Mouse (Mus musculus): ENCODE results near the gene Rufy4.
"Not testable (repeated sequence)": the region's sequence is repeated elsewhere in the genome, so short reads cannot be mapped to it uniquely, and the experiment has no call there.

Rufy4 gene

DNA sequence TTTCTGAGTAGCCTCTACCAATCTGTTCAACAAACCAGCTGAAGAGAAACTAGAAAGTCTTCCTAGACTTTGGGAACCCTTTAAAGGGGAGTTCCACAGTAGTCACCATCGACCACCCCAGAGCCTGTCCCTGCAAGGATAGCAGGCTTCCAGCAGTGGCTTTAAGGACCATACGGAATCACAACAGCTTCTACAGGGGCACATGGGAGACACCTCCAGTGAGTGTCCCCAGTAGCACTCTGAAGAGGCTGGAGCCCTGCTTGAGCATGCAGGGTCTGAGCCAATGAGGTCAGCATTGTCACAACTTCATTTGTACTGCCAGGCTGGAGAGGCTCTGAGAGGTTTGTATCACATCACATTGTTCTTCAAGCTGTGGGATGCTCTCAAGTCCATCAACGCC lies 24.8 kb downstream of the Rufy4 start:
- no peak for DNase-seq (ENCODE audit: low spot score)

DNA sequence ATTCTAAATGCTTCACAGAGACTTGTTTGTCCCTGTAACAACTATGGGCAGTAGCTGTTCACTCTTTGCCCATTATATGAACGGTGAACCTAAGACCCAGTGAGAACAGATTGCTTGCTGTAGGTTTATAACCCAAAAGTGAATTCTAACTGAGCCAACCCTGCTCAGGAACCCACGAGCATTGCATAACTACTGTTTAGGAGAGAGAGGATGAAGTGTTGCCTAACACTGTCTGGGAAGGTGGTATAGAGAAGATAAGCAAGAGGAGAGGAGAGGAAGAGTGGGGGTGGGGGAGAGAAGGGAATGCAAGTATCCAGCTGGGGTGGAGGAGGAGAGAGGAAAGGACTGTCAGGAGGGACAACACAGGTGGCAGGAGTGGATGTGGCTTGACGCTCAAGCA lies 25.8 kb downstream of the Rufy4 start:
- no peak for DNase-seq (ENCODE audit: low spot score)

DNA sequence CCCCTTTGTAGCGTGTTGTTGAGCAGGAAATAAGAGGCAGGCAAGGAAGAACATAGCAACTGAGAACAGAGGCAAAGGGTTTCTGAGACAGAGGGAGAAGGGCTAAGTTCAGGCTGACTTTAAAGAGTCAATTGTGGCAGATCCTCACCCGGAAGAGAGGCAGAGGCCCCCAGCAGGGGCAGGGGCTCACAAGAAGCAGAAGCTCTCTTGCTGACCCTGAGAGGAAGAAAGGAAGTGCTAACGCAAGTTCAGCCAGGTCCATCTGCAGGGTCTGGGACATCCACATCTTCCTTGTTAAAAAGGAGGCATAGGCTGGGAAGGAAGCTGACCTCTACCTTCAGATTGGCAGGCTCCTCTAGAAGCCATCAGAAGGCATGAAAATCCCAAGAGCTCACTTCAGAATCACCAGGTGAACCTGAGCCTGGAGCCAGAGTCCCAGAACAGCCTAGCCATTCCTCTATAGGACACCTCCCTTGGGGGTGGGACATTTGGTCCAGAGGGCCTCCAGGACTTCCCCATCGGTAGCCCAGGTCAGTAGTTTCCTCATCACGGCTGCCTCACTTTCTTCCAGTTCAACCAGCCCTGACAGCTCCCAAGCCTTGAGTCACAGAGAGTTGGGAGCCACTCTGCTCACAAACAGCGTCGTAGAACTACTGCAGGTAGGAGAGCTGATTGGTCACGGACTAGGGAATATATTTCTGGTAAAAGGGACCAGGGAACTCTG lies 28.3 kb downstream of the Rufy4 start, which contains the start of gene Cxcr2:
Gene Cxcr2, plus strand, starts transcription at position 529 of the 724 bp plus-strand sequence.
- peak; percentile 7 for DNase-seq (ENCODE audit: low spot score)

DNA sequence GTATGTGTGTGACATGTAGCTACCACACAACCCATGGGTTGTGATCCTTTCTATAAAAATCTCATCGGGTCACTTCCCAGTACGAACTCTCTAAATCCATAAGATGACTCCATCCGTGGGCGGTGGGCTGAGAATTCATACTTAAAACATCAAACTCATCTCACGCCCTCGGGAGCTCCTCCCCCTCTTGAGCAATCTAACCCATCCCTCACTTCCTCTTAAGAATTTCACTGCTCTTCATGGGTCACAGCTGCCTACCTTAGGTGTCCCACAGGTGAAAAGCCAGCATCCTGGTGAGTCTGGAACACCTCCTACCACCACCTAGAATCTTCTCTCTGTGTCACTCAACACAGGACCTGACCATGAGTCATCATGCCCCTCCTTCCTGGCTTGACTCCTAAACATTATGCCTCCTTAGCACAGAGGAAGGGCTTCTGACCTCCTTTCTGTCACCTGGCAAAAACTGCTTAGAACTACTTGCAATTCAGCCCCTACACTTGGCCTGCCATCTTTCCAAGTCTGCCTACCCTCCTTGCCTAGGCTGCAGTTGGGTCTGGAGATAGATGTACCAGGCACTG lies 30.2 kb downstream of the Rufy4 start:
- no peak for DNase-seq (ENCODE audit: low spot score)

DNA sequence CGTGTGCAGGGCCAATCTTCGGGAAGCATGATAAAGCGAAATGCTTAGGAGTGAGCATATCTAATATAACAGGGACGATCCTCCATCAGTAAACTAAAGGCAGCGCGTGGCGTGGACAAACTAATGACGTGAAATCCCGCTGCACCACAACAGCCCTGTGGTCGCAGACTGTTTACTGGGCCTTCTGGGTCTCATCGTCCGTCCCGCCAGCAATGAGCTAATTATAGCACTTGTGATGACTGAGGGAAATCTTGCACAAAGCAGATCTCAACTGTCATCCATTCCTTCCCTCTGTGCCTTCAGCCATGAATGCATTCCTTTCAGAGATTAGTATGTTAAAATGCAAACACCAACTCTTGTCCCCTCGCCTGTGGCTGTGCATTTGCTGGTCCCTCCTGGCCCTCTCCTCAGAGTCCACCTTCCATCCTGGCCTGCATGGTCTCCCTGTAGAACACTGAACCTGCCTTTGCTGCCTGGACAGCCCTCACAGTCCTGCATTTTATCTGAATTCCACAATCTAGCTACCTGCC lies 31.1 kb downstream of the Rufy4 start:
- no peak for DNase-seq (ENCODE audit: low spot score)

DNA sequence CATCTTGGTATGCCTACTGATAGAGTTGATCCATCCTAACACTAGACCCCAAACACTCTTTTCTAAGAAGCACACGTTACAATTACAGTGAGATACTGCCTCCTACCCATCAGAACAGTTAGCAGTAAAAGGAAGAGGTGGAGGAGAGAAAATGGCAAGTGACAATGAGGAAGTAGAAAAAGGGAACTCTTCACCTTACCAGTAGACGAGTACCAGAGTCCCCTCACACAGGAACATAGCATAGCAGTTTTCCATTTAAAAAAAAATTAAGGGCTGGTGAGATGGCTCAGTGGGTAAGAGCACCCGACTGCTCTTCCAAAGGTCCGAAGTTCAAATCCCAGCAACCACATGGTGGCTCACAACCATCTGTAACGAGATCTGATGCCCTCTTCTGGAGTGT lies 34.3 kb downstream of the Rufy4 start:
- not testable (repeated sequence) for DNase-seq (ENCODE audit: low spot score)

DNA sequence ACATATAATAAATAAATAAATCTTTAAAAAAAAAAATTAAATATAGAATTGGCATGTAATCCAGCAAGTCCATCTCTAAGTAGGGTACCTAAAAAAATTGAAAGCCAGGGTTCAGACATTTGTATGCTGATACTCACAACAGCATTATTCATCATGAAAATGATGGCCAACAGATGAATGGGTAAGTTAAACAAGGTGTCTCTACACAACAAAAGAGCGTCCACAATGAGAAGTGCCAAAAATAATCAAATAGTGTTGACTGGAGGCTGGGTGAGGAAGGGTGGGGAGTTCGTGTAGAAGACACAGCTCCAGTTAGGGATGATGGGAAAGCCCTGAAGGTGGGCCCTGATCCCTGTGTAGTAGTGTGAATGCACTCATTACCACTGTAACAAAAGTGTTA lies 34.7 kb downstream of the Rufy4 start:
- DNase-seq (ENCODE audit: low spot score), result no peak

DNA sequence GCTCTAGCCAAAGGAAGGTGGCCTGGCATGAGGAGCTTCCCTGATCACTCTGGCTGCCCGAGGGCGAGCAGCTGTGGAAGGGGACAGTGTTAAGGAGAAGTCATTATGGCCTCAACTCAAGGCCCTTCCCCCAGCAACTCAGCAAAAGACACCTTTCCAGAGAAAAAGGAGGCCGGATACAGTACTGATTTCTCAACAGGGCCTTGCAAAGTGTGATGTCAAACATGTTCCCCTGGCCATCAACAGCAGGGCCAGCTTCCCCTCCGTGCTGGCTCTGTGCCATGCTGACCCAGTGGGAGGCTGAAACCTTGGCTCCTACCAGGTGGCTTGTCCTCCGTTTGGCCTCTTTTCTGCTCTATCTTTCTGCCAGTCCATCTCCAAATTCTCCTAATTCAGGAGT lies 41.8 kb downstream of the Rufy4 start:
- DNase-seq (ENCODE audit: low spot score), result no peak

DNA sequence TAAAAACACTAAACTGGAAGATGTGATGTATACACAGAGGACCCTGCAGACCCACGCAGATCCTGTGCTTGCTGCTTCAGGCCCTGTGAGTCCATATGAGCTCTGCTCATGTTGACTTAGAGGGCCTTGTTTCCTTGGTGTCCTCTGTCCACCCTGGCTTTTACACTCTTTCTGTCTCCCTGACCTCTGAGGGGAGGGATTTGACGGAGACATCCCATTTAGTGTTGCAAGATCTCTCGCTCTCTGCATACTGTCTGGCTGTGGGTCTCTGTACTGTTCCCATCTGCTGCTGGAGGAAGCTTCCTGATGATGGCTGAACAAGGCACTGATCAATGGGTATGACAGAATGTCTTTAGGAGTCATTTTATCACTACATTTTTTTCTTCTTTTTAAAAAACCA lies 44.4 kb downstream of the Rufy4 start:
- DNase-seq (ENCODE audit: low spot score), result no peak

DNA sequence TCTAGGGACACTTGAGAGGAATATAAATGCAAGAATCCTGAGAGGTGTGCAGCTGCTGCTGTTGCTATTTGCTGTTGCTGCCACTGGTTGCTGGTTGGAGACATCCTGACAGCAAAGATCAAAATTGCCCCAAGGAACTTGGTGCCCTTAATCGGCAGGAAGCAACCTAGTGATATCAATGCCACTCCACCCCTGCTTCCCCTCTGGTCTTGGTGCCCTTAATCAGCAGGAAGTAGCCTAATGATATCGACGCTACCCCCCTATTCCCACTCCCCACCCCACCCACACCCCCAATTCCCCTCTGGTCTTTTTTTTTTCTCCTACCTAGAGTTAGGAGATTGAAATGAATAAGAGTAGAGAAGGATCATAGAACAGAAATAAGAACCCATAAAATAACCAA lies 47.4 kb downstream of the Rufy4 start:
- no peak for DNase-seq (ENCODE audit: low spot score)

DNA sequence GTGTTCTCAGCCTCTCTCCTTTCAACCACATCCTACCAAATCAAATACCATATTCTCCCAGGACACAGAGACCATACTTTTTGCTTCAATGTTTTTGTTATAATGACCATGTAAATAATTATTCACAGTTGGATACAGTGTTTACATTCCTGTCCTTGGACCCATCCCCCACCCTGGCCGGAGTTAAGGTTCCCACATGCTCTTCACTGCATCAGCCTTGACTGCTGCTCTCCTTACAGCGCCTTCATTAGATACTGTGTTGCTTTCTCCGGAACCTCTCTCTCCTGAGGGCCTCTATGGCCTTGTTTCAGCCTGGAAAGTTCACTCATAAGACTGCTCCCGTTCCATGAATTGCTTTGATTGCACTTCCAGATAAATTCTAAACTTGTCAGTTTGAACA lies 50.4 kb downstream of the Rufy4 start:
- DNase-seq (ENCODE audit: low spot score), result no peak

DNA sequence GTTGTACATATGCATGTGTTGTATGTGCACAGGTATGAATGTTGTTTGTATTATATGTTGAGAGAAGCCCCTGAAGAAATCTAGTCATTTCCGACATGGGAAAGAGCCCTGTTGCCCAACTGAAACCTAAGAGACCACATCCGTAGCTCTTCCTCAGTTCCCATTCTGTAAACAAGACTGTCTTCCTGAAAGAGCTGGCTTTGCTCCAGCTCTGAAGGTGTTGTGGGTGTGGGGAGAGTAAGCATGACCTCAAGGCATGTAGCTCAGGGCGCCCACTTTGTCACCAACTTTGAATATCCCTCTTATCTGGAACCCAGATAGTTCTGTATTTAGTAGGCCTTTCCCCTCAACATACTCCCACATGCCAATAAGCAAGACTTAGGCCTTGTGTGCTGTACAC lies 53.3 kb downstream of the Rufy4 start:
- peak; percentile 34 for DNase-seq (ENCODE audit: low spot score)

DNA sequence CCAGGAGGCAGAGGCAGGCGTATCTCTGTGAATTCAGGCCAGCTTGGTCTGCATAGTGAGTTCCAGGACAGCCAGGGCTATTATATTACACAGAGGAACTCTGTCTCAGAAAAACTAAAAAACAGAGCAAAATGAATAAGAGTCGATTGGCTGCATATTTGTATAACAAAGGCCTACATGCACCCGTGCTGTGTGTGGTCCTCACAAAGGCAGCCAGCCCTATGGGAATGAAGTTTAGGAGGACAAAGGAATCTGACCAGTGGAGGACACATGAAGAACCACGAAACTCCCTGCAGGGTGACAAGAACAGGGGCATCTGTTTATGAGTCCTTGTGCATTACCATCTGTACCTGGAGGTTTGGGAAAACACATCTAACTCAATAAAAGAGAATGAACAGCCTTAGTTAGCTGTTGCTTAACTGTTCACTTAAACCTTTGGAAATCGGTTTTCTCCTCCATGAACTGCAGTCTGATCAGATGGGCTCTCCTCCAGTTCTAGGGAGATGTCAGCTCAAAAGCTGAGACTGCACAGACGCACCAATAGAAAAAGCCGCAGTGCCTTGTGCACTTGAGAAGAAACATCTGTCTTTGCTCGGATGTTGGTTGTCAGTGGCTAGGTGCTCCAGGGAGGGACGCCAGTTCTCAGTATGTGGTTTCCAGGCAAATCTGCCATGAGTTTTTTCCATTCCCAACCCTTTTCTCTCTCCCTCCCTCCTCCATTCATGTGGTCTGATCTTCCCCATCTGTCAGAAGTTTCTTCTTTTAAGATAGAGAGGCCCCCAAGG lies 54.5 kb downstream of the Rufy4 start:
- DNase-seq (ENCODE audit: low spot score), result no peak

DNA sequence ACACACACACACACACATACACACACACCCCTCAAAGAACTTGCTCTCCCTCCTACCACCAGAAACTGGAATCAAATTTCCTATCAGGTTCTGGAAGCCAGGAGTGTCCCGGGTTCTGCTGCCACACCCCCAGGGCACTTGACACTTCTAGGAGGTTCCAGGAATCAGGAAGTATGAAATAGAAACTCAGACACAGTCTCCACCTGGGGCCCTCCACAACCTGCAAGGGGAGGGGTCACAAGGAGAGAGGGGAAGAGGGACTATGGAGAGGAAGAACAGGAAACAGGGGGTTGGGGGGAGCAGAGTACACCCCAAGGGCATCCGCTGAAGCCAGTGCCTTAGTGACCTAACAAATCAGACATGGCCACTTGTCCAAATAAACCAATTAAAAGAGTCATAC lies 56.1 kb downstream of the Rufy4 start:
- DNase-seq (ENCODE audit: low spot score), result no peak

DNA sequence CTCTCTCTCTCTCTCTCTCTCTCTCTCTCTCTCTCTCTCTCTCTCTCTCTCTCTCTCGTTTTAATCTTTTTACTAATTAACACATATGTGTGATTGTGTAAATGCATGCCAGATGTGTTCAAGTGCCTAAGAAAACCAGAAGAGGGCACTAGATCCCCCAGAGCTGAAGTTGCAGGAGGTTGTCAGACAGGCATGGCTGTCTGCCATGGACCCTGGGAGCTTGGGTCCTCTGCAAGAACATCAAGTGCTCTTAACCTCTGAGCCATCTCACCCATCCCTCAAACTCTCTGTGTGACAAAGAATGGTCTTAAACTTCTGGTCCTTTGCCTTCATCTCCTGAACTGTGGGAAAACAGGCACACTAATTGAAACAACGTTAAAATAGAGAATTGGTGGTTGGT lies 57.7 kb downstream of the Rufy4 start:
- no peak for DNase-seq (ENCODE audit: low spot score)

DNA sequence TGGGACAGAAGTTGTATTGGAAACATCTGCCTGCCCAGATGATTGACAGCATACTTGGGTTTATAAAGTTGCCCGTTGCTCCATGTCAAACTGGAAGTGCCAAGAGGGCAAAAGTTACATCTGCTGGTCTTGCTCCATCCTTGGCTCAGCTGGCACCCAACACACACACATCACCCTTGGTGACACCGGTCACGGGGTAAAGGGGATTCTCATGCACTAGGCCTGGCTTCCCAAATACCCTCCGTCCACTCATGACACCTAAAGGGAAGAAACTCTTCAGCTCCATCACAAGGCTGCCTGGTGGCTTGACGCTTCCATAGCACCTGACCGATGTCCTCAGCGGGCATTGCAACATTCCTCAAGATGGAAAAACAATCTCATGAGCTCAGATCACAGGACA lies 65.1 kb downstream of the Rufy4 start:
- no peak for DNase-seq (ENCODE audit: low spot score)

DNA sequence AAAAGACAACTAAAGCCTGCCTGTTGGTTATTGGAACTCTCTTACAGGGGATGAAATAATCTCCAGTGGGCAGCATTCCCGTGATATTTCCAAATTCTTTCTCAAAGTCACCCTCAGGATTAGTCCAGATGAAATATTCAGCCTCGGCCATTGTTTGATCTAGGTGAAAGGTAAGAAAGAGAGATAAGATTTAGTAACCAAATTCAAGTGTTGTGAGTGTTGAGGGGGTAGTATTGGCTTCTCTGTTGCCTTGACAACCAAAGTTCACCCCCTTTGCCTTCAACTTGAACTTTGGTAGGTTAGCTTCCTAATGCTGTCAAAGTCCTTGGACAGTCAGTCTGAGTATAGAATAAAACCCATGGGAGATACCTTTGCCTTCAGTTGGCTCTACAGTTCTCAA lies 67.4 kb downstream of the Rufy4 start:
- no peak for DNase-seq (ENCODE audit: low spot score)

DNA sequence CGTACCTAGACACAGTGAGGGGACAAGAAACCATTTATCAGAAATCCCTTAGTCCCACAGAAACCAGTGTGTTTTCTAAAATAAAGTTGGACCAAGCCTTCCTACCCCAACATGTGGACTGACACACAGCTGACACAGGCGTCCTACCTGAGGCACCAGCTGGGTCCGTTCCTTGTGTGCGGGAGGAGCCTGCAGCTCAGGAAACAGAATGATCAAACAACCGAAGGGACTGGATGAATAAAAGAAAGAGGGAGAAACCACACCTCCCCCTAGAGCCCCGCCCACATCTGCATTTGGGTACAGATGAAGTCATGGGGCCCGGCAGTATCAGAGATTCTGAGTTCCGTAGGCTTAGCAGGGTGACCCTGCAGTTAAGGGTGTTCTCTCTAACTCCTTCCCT lies 69.1 kb downstream of the Rufy4 start, which contains the start of gene Cxcr1:
Gene Cxcr1, minus strand, starts transcription at position 187 of the 400 bp plus-strand sequence.
- DNase-seq (ENCODE audit: low spot score), result no peak

DNA sequence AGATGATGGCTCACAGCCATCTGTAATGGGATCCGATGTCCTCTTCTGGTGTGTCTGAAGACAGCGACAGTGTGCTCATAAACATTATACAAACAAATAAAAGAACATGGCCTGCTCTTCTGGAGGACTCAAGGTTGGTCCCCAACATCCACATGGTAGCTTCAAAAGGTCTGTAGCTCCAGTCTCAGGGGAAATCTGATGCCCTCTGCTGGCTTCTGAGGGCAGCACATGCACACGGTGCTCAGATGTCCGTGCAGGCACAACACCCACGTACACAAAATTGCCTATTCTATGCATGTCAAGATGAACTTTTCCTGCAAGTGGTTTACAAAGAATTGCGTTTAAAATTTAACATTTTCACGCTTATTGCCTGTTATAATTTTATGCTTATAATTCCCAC lies 70.6 kb downstream of the Rufy4 start:
- peak; percentile 24 for DNase-seq (ENCODE audit: low spot score)

DNA sequence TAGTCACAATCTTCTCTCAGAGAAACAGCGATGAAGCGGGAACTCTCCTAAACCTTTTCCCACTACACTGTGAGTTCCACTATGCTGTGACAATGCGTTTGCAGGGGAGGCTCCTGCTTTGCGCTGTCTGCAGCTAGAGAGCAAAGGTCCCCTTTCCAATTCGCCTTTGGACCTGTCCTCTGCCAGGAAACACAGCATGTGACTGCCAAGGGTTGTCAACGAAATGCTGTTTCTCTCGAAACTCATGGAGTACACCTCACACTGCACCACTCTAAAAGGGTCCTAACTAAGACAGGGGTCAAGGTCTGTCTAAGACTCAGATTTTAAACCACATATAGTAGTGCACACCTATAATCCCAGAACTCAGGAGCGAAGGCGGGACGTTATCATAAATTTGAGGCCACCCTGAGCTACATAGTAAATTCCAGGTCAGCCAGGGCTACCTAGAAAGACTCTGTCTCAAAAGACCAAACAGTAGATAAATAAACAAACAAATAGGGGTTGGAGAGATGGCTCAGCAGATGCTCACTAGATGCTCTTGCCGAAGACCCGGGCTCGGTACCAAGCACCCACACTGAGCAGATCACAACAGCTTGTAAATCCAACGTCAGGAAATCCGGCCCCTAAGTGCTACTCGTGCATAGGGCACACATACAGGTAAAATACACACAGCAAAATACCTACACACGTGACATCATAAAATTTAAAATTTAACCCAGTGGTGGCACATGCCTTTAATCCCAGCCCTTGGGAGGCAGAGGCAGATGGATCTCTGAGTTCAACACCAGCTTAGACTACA lies 71.5 kb downstream of the Rufy4 start:
- DNase-seq (ENCODE audit: low spot score), result no peak
